Mouse (Mus musculus) E14TG2a.4 (cell line): Measurements from ENCODE around the gene Tbxa2r.

ENCODE experiments used
- CTCF ChIP-seq: conservative IDR thresholded peaks from 2 replicates; pipeline ENCODE4 v1.5.1; 2014; ENCODE audit warnings: low read length
- NANOG ChIP-seq: IDR thresholded peaks from 2 replicates; pipeline ENCODE4 v1.6.1; 2014; ENCODE audit warnings: borderline replicate concordance, low read length, mixed read lengths
- POU5F1 ChIP-seq: IDR thresholded peaks from 2 replicates; pipeline ENCODE4 v1.6.1; 2014; ENCODE audit warnings: low read length, borderline replicate concordance

DNA sequence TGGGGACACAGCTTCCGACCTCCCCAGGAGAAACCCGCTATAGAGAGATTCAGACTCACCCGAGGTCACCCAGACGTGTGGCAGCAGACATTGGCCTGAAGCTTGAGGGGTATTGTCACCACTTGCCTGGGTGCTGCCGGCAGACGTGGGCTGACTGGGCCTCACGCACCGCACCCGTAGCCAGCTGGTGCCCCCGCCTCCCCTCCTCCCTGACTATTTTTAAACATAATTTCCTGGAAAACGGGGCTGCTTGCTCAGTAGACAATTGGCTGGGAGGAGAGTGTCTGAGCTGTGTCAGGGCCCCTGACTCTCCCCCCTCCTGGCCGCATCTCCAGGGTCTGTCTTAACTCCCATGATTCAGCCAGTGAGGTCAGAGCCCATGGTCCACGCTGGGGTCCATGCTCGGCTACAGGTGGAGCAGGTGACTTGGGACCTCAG lies 25.7 kb upstream of the Tbxa2r start:
- TF ChIP-seq NANOG (no peak), CTCF (no peak), POU5F1 (no peak)
